Mouse (Mus musculus): ENCODE measurements around the gene Sh2d3c.

Gene Sh2d3c

GRCm38 (mm10) chr2:32724832-32725790 lies 4.3 kb downstream of the Sh2d3c start:
- DNase-seq (ENCODE audit: low read depth): no peak

- DNase-seq (ENCODE audit: low read depth): peak; percentile 96
These were observed 6.6 kb downstream of the Sh2d3c start for GRCm38 (mm10) chr2:32727435-32727834.

- DNase-seq (ENCODE audit: low read depth): no peak
These were observed 7.6 kb downstream of the Sh2d3c start for GRCm38 (mm10) chr2:32728463-32728862.

GRCm38 (mm10) chr2:32729547-32729946 lies 8.7 kb downstream of the Sh2d3c start:
- no peak for DNase-seq (ENCODE audit: low read depth)

GRCm38 (mm10) chr2:32730854-32731253 lies 10.0 kb downstream of the Sh2d3c start:
- peak; percentile 62 for DNase-seq (ENCODE audit: low read depth)

GRCm38 (mm10) chr2:32731911-32732310 lies 11.1 kb downstream of the Sh2d3c start:
- DNase-seq (ENCODE audit: low read depth): no peak

- DNase-seq (ENCODE audit: low read depth): no peak
These were observed 11.8 kb downstream of the Sh2d3c start for GRCm38 (mm10) chr2:32732695-32733094.

GRCm38 (mm10) chr2:32734480-32734879 lies 13.6 kb downstream of the Sh2d3c start:
- DNase-seq (ENCODE audit: low read depth): no peak

GRCm38 (mm10) chr2:32734933-32735332 lies 14.1 kb downstream of the Sh2d3c start:
- DNase-seq (ENCODE audit: low read depth): no peak

- DNase-seq (ENCODE audit: low read depth): no peak
These were observed 15.5 kb downstream of the Sh2d3c start for GRCm38 (mm10) chr2:32736306-32736829.

GRCm38 (mm10) chr2:32737008-32737407 lies 16.2 kb downstream of the Sh2d3c start:
- no peak for DNase-seq (ENCODE audit: low read depth)

- no peak for DNase-seq (ENCODE audit: low read depth)
These were observed 18.5 kb downstream of the Sh2d3c start for GRCm38 (mm10) chr2:32739311-32739710.

GRCm38 (mm10) chr2:32740916-32741272 lies 20.0 kb downstream of the Sh2d3c start, which contains the start of gene 6330409D20Rik:
6330409D20Rik (minus strand) TSS chr2:32741016.
- no peak for DNase-seq (ENCODE audit: low read depth)

GRCm38 (mm10) chr2:32741273-32742172 lies 20.7 kb downstream of the Sh2d3c start:
- no peak for DNase-seq (ENCODE audit: low read depth)

- DNase-seq (ENCODE audit: low read depth): no peak
These were observed 21.3 kb downstream of the Sh2d3c start for GRCm38 (mm10) chr2:32742173-32742531.

GRCm38 (mm10) chr2:32744272-32744982 lies 23.6 kb downstream of the Sh2d3c start:
- peak; percentile 59 for DNase-seq (ENCODE audit: low read depth)

GRCm38 (mm10) chr2:32749082-32749481 lies 28.2 kb downstream of the Sh2d3c start:
- DNase-seq (ENCODE audit: low read depth): no peak

GRCm38 (mm10) chr2:32750199-32750598 lies 29.3 kb downstream of the Sh2d3c start:
- no peak for DNase-seq (ENCODE audit: low read depth)

- DNase-seq (ENCODE audit: low read depth): no peak
These were observed 30.2 kb downstream of the Sh2d3c start for GRCm38 (mm10) chr2:32750887-32751664.

- DNase-seq (ENCODE audit: low read depth): no peak
These were observed 30.8 kb downstream of the Sh2d3c start for GRCm38 (mm10) chr2:32751665-32752033.

- DNase-seq (ENCODE audit: low read depth): no peak
These were observed 31.3 kb downstream of the Sh2d3c start for GRCm38 (mm10) chr2:32752181-32752580.
